Mouse (Mus musculus) mesoderm, embryonic 11.5 days (tissue): ENCODE measurements at regions not wholly inside any gene's neighbourhood (a gene's known extent, or its start where the extent isn't known, plus 50 kb on each side); places are given as distances from the start of the nearest gene placed in this dataset.

ENCODE experiments used
- DNase-seq: peaks from one replicate; pipeline ENCODE4 v3.0.0-alpha.2; 2012; ENCODE audit warnings: low read depth, low spot score

GRCm38 (mm10) chr8:128043392-128043791, 315.0 kb upstream of the Nrp1 start:
- DNase-seq = no peak

GRCm38 (mm10) chr8:128056251-128056650, 302.2 kb upstream of the Nrp1 start:
- no peak for DNase-seq

- DNase-seq = no peak
Observed at GRCm38 (mm10) chr8:128057845-128058244, 300.6 kb upstream of the Nrp1 start.

GRCm38 (mm10) chr8:128059817-128060216, 298.6 kb upstream of the Nrp1 start:
- no peak for DNase-seq

- DNase-seq = no peak
Observed at GRCm38 (mm10) chr8:128064211-128064610, 294.2 kb upstream of the Nrp1 start.

GRCm38 (mm10) chr8:128065127-128065526, 293.3 kb upstream of the Nrp1 start:
- peak; percentile 8 for DNase-seq

GRCm38 (mm10) chr8:128065964-128066680, 292.3 kb upstream of the Nrp1 start:
- no peak for DNase-seq

GRCm38 (mm10) chr8:128069749-128070148, 288.7 kb upstream of the Nrp1 start:
- DNase-seq = no peak

- DNase-seq = no peak
Observed at GRCm38 (mm10) chr8:128075566-128075965, 282.8 kb upstream of the Nrp1 start.

GRCm38 (mm10) chr8:128076226-128076625, 282.2 kb upstream of the Nrp1 start:
- DNase-seq = no peak

GRCm38 (mm10) chr8:128078740-128079139, 279.7 kb upstream of the Nrp1 start:
- no peak for DNase-seq

GRCm38 (mm10) chr8:128085800-128086199, 272.6 kb upstream of the Nrp1 start:
- DNase-seq = no peak

- DNase-seq = peak; percentile 12
Observed at GRCm38 (mm10) chr8:128087500-128087899, 270.9 kb upstream of the Nrp1 start.

GRCm38 (mm10) chr8:128092826-128093225, 265.6 kb upstream of the Nrp1 start:
- DNase-seq = no peak

- no peak for DNase-seq
Observed at GRCm38 (mm10) chr8:128095451-128095850, 263.0 kb upstream of the Nrp1 start.

GRCm38 (mm10) chr8:128097601-128098000, 260.8 kb upstream of the Nrp1 start:
- no peak for DNase-seq

GRCm38 (mm10) chr8:128103380-128103779, 255.0 kb upstream of the Nrp1 start:
- no peak for DNase-seq

- no peak for DNase-seq
Observed at GRCm38 (mm10) chr8:128106569-128106968, 251.8 kb upstream of the Nrp1 start.

GRCm38 (mm10) chr8:128107041-128107440, 251.4 kb upstream of the Nrp1 start:
- DNase-seq = no peak

- no peak for DNase-seq
Observed at GRCm38 (mm10) chr8:128109036-128109435, 249.4 kb upstream of the Nrp1 start.

- no peak for DNase-seq
Observed at GRCm38 (mm10) chr8:128111132-128111531, 247.3 kb upstream of the Nrp1 start.

GRCm38 (mm10) chr8:128113116-128113515, 245.3 kb upstream of the Nrp1 start:
- DNase-seq = no peak

GRCm38 (mm10) chr8:128141290-128141966, 217.0 kb upstream of the Nrp1 start:
- no peak for DNase-seq
